Comparison of ENCODE assay signal across 8 mouse cellular contexts in genomic region chr13:97145834-97146233, GRCm38 (mm10). TPM values are rescaled to one million over a fixed set of nuclear protein-coding genes. Genes with fewer than 3 reads are reported as not detected.
DNase-seq lines count a peak whose midpoint lies in the region; ATAC-seq and TF ChIP-seq lines count a peak whose summit lies in the region.
"Had no signal": no experiment of that assay in that cellular context is flagged by ENCODE, and none has a peak within 500 bp of the region (broad histone marks: within the 10 kb centered on the region; RNA-seq: fewer than 3 reads in every experiment).

No protein-coding gene starts in this region.

- intact Hi-C loops in left cerebral cortex, postnatal 14 days (cut with DNase I): no loop called here
- intact Hi-C loops in left cerebral cortex, postnatal 36 days (cut with DNase I): no loop called here

- TF ChIP-seq EP300 in lung, postnatal 0 days (IDR thresholded peaks at IDR 0.05): no peak

- 61% methylated on average over 4 of the region's 4 CpGs for WGBS in embryonic facial prominence, embryonic 10.5 days
- WGBS in lung, postnatal 0 days: 58% methylated on average over 4 of the region's 4 CpGs

- in situ Hi-C loops in ES-E14 (cut with MboI; ENCODE audit: low sequenced_read_pairs in 2 of 2, unreplicated experiment in 2 of 2): no loop called here

- H3K4me2 ChIP-seq in lung, postnatal 0 days (replicated peaks; ENCODE audit: low read depth, low read length): no peak overlapping the region
- H3K4me2 ChIP-seq: heart, embryonic 15.5 days had no signal

- no peak overlapping the region for H3K27ac ChIP-seq in ES-E14 (ENCODE audit: insufficient read depth, low read depth, low read length, poor library complexity, severe bottlenecking)
- no peak overlapping the region for H3K27ac ChIP-seq in embryonic facial prominence, embryonic 10.5 days (replicated peaks)
- no peak overlapping the region for H3K27ac ChIP-seq in lung, postnatal 0 days (ENCODE audit: low read length)
- H3K27ac ChIP-seq: heart, embryonic 15.5 days had no signal

- H3K4me1 ChIP-seq in ES-E14 (ENCODE audit: control insufficient read depth in 2 of 2, insufficient read depth in 2 of 2, low read length in 2 of 2, poor library complexity in 1 of 2): 0 out of 4 replicates have a peak, but pooled peaks cover 0 to 2% of the 10 kb centered on the region in 2 experiments
- H3K4me1 ChIP-seq in embryonic facial prominence, embryonic 10.5 days: no peaks in the 10 kb centered on the region
- H3K4me1 ChIP-seq in lung, postnatal 0 days (ENCODE audit: insufficient read depth, low read depth, low read length): no peaks in the 10 kb centered on the region
- H3K4me1 ChIP-seq: heart, embryonic 15.5 days had no signal

- H3K4me3 ChIP-seq in ES-E14 (ENCODE audit: insufficient read depth in 1 of 2, low read depth in 1 of 2, low read length in 2 of 2, poor library complexity in 1 of 2, severe bottlenecking in 1 of 2): no peak overlapping the region
- H3K4me3 ChIP-seq in embryonic facial prominence, embryonic 10.5 days: no peak overlapping the region
- no peak overlapping the region for H3K4me3 ChIP-seq in lung, postnatal 0 days (ENCODE audit: low read depth, low read length)
- H3K4me3 ChIP-seq: heart, embryonic 15.5 days had no signal

- DNase-seq in left cerebral cortex, postnatal 14 days (ENCODE audit: low spot score in 2 of 2): peak; percentile 33 to 37
- no peak for DNase-seq in left cerebral cortex, postnatal 36 days (ENCODE audit: low spot score in 2 of 2)
- DNase-seq in ES-E14 (ENCODE audit: low read depth, low spot score) (peak; percentile 40), adipocyte (ENCODE audit: low spot score) (peak; percentile 50)
- DNase-seq in embryonic facial prominence, embryonic 10.5 days (ENCODE audit: low spot score): peak; percentile 17
- peak; percentile 78 for DNase-seq in lung, postnatal 0 days (ENCODE audit: low spot score)
- DNase-seq in thymus, postnatal 0 days (ENCODE audit: low spot score): peak; percentile 56

- TF ChIP-seq CTCF in lung, postnatal 0 days (IDR thresholded peaks at IDR 0.05): peak; percentile 75

- H3K9me3 ChIP-seq in ES-E14 (ENCODE audit: control insufficient read depth, insufficient read depth, low read depth, low read length): no peaks in the 10 kb centered on the region
- H3K9me3 ChIP-seq in embryonic facial prominence, embryonic 10.5 days: no peaks in the 10 kb centered on the region
- no peaks in the 10 kb centered on the region for H3K9me3 ChIP-seq in lung, postnatal 0 days (ENCODE audit: low read length)
- H3K9me3 ChIP-seq: heart, embryonic 15.5 days had no signal

- H3K36me3 ChIP-seq in ES-E14 (ENCODE audit: control insufficient read depth, insufficient read depth, low read length, poor library complexity, severe bottlenecking): peaks cover 15% of the 10 kb centered on the region
- peaks cover 76% of the 10 kb centered on the region for H3K36me3 ChIP-seq in embryonic facial prominence, embryonic 10.5 days (replicated peaks)
- H3K36me3 ChIP-seq in lung, postnatal 0 days (ENCODE audit: insufficient read depth, low read length): peaks cover 47% of the 10 kb centered on the region

- no peak overlapping the region for H3K9ac ChIP-seq in ES-E14 (ENCODE audit: insufficient read depth, low read depth, low read length, poor library complexity, severe bottlenecking)
- H3K9ac ChIP-seq in lung, postnatal 0 days (replicated peaks; ENCODE audit: low read depth): no peak overlapping the region
- H3K9ac ChIP-seq: heart, embryonic 15.5 days had no signal

- no peak for ATAC-seq in lung, postnatal 0 days

- no peaks in the 10 kb centered on the region for H3K27me3 ChIP-seq in embryonic facial prominence, embryonic 10.5 days (replicated peaks; ENCODE audit: low read depth, poor library complexity, severe bottlenecking)
- H3K27me3 ChIP-seq in lung, postnatal 0 days (replicated peaks; ENCODE audit: insufficient read depth, low read length): no peaks in the 10 kb centered on the region
- H3K27me3 ChIP-seq: heart, embryonic 15.5 days had no signal

TF ChIP-seq in ES-E14, 5 proteins besides CTCF, POLR2A, EP300 and RAD21:
- TF ChIP-seq ZNF384 (IDR thresholded peaks at IDR 0.05; ENCODE audit: low read depth, low read length) (no peak), ZC3H11A (IDR thresholded peaks at IDR 0.05; ENCODE audit: borderline replicate concordance, low read depth, low read length) (0 out of 2 replicates have a peak, but pooled peaks have one; percentile 19), CHD2 (IDR thresholded peaks at IDR 0.05; ENCODE audit: low read depth, low read length) (no peak)

RNA-seq across cellular contexts. Expression of gene Gfm2, which starts 8.1 kb away (rescaled TPM):
- 10 to 100 TPM; 26.6 to 27.6 TPM for total RNA-seq in left cerebral cortex, postnatal 14 days (2021)
- total RNA-seq in left cerebral cortex, postnatal 36 days (2021): 10 to 100 TPM; 21.0 to 30.8 TPM
- total RNA-seq in ES-E14 (2012; rRNA removed): 70.6 and 100 TPM in 2 replicates
- 40.9 and 43.5 TPM in 2 replicates for polyA plus RNA-seq in embryonic facial prominence, embryonic 10.5 days (2016; fragmentation: Nextera tagmentation; extraction: Ambion mirVana)
- 11.1 and 11.9 TPM in 2 replicates for polyA plus RNA-seq in lung, postnatal 0 days (2015; fragmentation: Nextera tagmentation; extraction: Ambion mirVana)
- 21.0 and 23.2 TPM in 2 replicates for polyA plus RNA-seq in thymus, postnatal 0 days (2015; fragmentation: Nextera tagmentation; extraction: Ambion mirVana)

RNA-seq across cellular contexts. Expression of gene Nsa2, which starts 8.1 kb away (rescaled TPM):
- 10 to 100 TPM; 38.2 to 44.6 TPM for total RNA-seq in left cerebral cortex, postnatal 14 days (2021)
- total RNA-seq in left cerebral cortex, postnatal 36 days (2021): 10 to 100 TPM; 37.1 to 37.3 TPM
- 98.3 and 116 TPM in 2 replicates for total RNA-seq in ES-E14 (2012; rRNA removed)
- polyA plus RNA-seq in embryonic facial prominence, embryonic 10.5 days (2016; fragmentation: Nextera tagmentation; extraction: Ambion mirVana): 64.1 and 66.6 TPM in 2 replicates
- 43.9 and 47.3 TPM in 2 replicates for polyA plus RNA-seq in lung, postnatal 0 days (2015; fragmentation: Nextera tagmentation; extraction: Ambion mirVana)
- 83.9 and 91.3 TPM in 2 replicates for polyA plus RNA-seq in thymus, postnatal 0 days (2015; fragmentation: Nextera tagmentation; extraction: Ambion mirVana)

RNA-seq across cellular contexts. Expression of gene Gm6169, which starts 46.8 kb away (rescaled TPM):
- total RNA-seq in left cerebral cortex, postnatal 14 days (2021): 1 to 10 TPM in 1 of 2 experiments, not detected in 1; 1.9 TPM
- total RNA-seq in left cerebral cortex, postnatal 36 days (2021): 1 to 10 TPM in 1 of 2 experiments, not detected in 1; 2.3 TPM
- total RNA-seq in ES-E14 (2012; rRNA removed): 6.7 and 8.4 TPM in 2 replicates
- polyA plus RNA-seq in embryonic facial prominence, embryonic 10.5 days (2016; fragmentation: Nextera tagmentation; extraction: Ambion mirVana): 0.66 and 2.0 TPM in 2 replicates
- 6.0 and 6.3 TPM in 2 replicates for polyA plus RNA-seq in lung, postnatal 0 days (2015; fragmentation: Nextera tagmentation; extraction: Ambion mirVana)
- polyA plus RNA-seq in thymus, postnatal 0 days (2015; fragmentation: Nextera tagmentation; extraction: Ambion mirVana): 1.0 and 1.8 TPM in 2 replicates

RNA-seq across cellular contexts. Expression of gene Hexb, which starts 52.3 kb away (rescaled TPM):
- total RNA-seq in left cerebral cortex, postnatal 14 days (2021): 100 to 1,000 TPM; 104 to 107 TPM
- 100 to 1,000 TPM; 111 to 119 TPM for total RNA-seq in left cerebral cortex, postnatal 36 days (2021)
- 82.5 and 144 TPM in 2 replicates for total RNA-seq in ES-E14 (2012; rRNA removed)
- 14.1 and 18.4 TPM in 2 replicates for polyA plus RNA-seq in embryonic facial prominence, embryonic 10.5 days (2016; fragmentation: Nextera tagmentation; extraction: Ambion mirVana)
- polyA plus RNA-seq in lung, postnatal 0 days (2015; fragmentation: Nextera tagmentation; extraction: Ambion mirVana): 23.6 and 26.6 TPM in 2 replicates
- polyA plus RNA-seq in thymus, postnatal 0 days (2015; fragmentation: Nextera tagmentation; extraction: Ambion mirVana): 97.2 and 99.2 TPM in 2 replicates

Comparison
In these comparisons a context has a peak if more than half of its experiments do, and no peak if none do; other contexts are left out.
1. DNase-seq: peak in left cerebral cortex, postnatal 14 days (2 of 2), ES-E14 (single experiment), adipocyte (single experiment), embryonic facial prominence, embryonic 10.5 days (single experiment), lung, postnatal 0 days (single experiment) and thymus, postnatal 0 days (single experiment); none in left cerebral cortex, postnatal 36 days (0 of 2).